Mouse (Mus musculus): ENCODE measurements around the gene Tnfrsf13b. TPM values are rescaled to one million over a fixed set of nuclear protein-coding genes. Genes with fewer than 3 reads are reported as not detected.

Gene Tnfrsf13b
- polyA plus RNA-seq, 1 experiment = 0.49 TPM

- TF ChIP-seq TAL1 (IDR thresholded peaks at IDR 0.05; ENCODE audit: low read length) = no peak
- TF ChIP-seq GATA1 (IDR thresholded peaks at IDR 0.05; ENCODE audit: low read length) = no peak
- H3K9me3 ChIP-seq (ENCODE audit: control insufficient read depth, low read length) = no peaks in the 10 kb centered on the region
- H3K4me1 ChIP-seq (ENCODE audit: control insufficient read depth) = peaks cover 2% of the 10 kb centered on the region
- H3K4me3 ChIP-seq (replicated peaks) = no peak overlapping the region
- peaks cover 15% of the 10 kb centered on the region for H3K27me3 ChIP-seq (ENCODE audit: control insufficient read depth)
- no peaks in the 10 kb centered on the region for H3K36me3 ChIP-seq (ENCODE audit: control insufficient read depth)
Measured at GRCm38 (mm10) chr11:61142941-61143530, 16.5 kb downstream of the Tnfrsf13b start.

GRCm38 (mm10) chr11:61143564-61144469, 17.3 kb downstream of the Tnfrsf13b start:
- no peaks in the 10 kb centered on the region for H3K36me3 ChIP-seq (ENCODE audit: control insufficient read depth)

DNA sequence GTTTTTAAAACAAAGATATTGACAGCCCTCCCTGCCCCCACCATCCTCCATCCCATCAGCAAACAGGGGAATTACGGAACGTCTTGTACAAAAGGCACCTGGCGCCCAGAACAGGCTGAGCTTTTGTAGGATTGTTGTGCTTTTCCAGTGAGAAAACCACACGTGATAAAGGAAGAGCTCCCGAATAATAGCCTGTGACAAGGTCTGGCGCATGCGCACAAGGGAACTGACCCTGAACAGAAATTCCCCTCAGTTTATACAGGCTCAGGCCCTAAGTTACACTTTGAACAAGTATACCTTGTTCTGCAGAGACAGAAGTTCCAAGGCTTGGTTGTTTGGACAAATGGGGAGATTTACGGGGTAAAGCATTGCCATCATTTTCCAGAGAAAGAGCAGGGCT, 19.0 kb downstream of the Tnfrsf13b start:
- TF ChIP-seq TAL1 (IDR thresholded peaks at IDR 0.05; ENCODE audit: low read length) (no peak), GATA1 (IDR thresholded peaks at IDR 0.05; ENCODE audit: low read length) (no peak)
- peaks cover 2% of the 10 kb centered on the region for H3K4me1 ChIP-seq (ENCODE audit: control insufficient read depth)
- H3K9me3 ChIP-seq (ENCODE audit: control insufficient read depth, low read length) = no peaks in the 10 kb centered on the region
- H3K27me3 ChIP-seq (ENCODE audit: control insufficient read depth) = peaks cover 15% of the 10 kb centered on the region
- H3K36me3 ChIP-seq (ENCODE audit: control insufficient read depth) = no peaks in the 10 kb centered on the region
- no peak overlapping the region for H3K4me3 ChIP-seq (replicated peaks)

More at GRCm38 (mm10) chr11:61143564-61144469, 17.3 kb downstream of the Tnfrsf13b start:
- no peaks in the 10 kb centered on the region for H3K9me3 ChIP-seq (ENCODE audit: control insufficient read depth, low read length)
- no peak overlapping the region for H3K4me3 ChIP-seq (replicated peaks)
- TF ChIP-seq TAL1 (IDR thresholded peaks at IDR 0.05; ENCODE audit: low read length) = no peak
- TF ChIP-seq GATA1 (IDR thresholded peaks at IDR 0.05; ENCODE audit: low read length) = no peak
- peaks cover 15% of the 10 kb centered on the region for H3K27me3 ChIP-seq (ENCODE audit: control insufficient read depth)
- peaks cover 2% of the 10 kb centered on the region for H3K4me1 ChIP-seq (ENCODE audit: control insufficient read depth)

DNA sequence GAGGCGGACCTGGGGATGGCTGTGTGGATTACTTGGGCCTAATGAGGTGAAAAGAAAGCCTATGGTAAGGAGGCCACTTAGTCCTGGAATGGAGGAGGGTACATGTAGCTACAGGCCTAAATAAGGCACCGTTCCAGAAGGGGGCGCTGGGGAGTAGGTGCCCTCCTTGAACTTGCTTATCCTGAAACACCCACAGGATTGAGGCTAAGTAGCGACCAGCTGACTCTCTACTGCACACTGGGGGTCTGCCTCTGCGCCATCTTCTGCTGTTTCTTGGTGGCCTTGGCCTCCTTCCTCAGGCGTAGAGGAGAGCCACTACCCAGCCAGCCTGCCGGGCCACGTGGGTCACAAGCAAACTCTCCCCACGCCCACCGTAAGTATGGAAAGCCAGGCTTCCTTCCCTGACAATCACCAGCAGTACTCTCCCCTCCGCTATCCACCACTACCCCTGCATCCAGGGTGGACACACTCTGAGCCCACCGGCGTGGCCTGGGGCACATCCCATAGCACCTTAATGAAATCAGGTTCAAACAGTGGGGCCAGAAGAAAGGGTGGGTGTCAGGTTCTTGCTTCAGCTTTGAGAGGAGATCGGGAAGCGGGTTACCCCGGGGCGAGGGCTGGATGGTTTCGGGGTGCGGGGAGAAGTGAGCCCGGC, 20.2 kb downstream of the Tnfrsf13b start:
- Histone ChIP-seq H3K9me3 (ENCODE audit: control insufficient read depth, low read length) (no peaks in the 10 kb centered on the region), H3K36me3 (ENCODE audit: control insufficient read depth) (no peaks in the 10 kb centered on the region), H3K4me3 (replicated peaks) (no peak overlapping the region), H3K27me3 (ENCODE audit: control insufficient read depth) (peaks cover 15% of the 10 kb centered on the region), H3K4me1 (ENCODE audit: control insufficient read depth) (peaks cover 2% of the 10 kb centered on the region)
- TF ChIP-seq GATA1 (IDR thresholded peaks at IDR 0.05; ENCODE audit: low read length) = no peak
- TF ChIP-seq TAL1 (IDR thresholded peaks at IDR 0.05; ENCODE audit: low read length) = no peak

GRCm38 (mm10) chr11:61147300-61147683, 20.7 kb downstream of the Tnfrsf13b start:
- Histone ChIP-seq H3K27me3 (ENCODE audit: control insufficient read depth) (peaks cover 15% of the 10 kb centered on the region), H3K4me1 (ENCODE audit: control insufficient read depth) (peaks cover 2% of the 10 kb centered on the region), H3K4me3 (replicated peaks) (no peak overlapping the region), H3K36me3 (ENCODE audit: control insufficient read depth) (peaks cover 4% of the 10 kb centered on the region), H3K9me3 (ENCODE audit: control insufficient read depth, low read length) (no peaks in the 10 kb centered on the region)
- TF ChIP-seq TAL1 (IDR thresholded peaks at IDR 0.05; ENCODE audit: low read length) = no peak
- no peak for TF ChIP-seq GATA1 (IDR thresholded peaks at IDR 0.05; ENCODE audit: low read length)

DNA sequence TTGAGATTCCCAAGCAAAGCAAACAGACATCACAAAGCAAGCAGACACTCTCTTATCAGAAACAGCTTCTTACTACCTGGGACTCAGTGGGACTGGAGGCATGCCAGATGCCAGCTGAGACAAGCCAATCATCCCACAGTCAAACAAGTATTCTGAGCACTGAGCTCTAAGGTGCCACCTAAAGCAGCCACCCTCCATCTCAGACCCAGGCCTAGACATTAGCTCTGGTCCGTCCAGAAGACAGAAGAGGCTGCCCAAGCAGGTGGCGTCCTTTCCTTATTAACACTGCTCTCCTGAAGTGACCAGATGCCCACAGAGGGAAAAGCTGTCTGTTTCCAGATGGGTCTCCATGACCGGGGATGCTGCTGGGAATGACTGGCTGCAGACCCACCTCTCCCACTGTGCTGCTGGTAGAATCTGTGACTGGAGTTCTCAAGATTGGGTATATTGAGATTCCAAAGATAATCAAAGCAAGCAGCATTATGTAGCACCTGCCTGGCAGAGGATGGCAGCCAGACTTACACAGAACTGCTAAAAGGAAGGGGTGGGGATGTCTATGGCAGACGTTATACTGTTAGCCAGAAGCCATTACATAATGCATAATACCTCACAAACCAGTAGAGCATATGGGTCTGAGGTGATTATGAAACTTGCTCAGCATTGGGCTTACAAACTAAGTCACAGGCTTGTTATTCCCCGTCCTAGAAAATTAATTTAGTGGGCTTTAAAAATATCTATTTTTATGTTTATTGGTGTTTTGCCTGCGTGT, 23.9 kb downstream of the Tnfrsf13b start:
- Histone ChIP-seq H3K4me1 (ENCODE audit: control insufficient read depth) (peaks cover 2% of the 10 kb centered on the region; the same call in 1 of the 2 replicates), H3K36me3 (ENCODE audit: control insufficient read depth) (peaks cover 31% of the 10 kb centered on the region), H3K4me3 (replicated peaks) (no peak overlapping the region), H3K9me3 (ENCODE audit: control insufficient read depth, low read length) (no peaks in the 10 kb centered on the region), H3K27me3 (ENCODE audit: control insufficient read depth) (peaks cover 15% of the 10 kb centered on the region)
- TF ChIP-seq GATA1 (IDR thresholded peaks at IDR 0.05; ENCODE audit: low read length) (no peak), TAL1 (IDR thresholded peaks at IDR 0.05; ENCODE audit: low read length) (no peak)

- Histone ChIP-seq H3K27me3 (ENCODE audit: control insufficient read depth) (no peaks in the 10 kb centered on the region), H3K4me3 (replicated peaks) (no peak overlapping the region), H3K9me3 (ENCODE audit: control insufficient read depth, low read length) (no peaks in the 10 kb centered on the region), H3K4me1 (ENCODE audit: control insufficient read depth) (no peaks in the 10 kb centered on the region), H3K36me3 (ENCODE audit: control insufficient read depth) (peaks cover 75% of the 10 kb centered on the region)
- TF ChIP-seq GATA1 (IDR thresholded peaks at IDR 0.05; ENCODE audit: low read length) (no peak), TAL1 (IDR thresholded peaks at IDR 0.05; ENCODE audit: low read length) (no peak)
Measured at GRCm38 (mm10) chr11:61155727-61156126, 29.2 kb downstream of the Tnfrsf13b start.

DNA sequence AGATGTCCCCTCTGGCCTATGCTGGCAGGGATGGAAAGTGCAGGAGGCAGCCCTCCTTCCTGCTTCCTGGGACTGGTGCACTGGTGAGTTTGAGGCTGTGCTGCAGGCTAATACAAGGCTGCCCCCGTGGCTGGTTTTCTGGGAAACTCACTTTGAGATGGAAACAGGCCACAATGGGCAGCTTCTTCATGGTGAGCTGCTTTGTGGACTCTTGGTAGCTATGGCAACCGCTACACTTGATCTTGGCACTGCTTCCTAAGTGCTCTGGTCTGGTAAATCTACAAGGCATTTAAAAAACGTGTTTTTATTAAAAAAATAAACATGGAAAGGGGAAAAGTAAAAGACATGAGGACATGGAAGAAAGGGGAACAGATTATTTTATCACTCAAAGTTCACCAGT, 31.6 kb downstream of the Tnfrsf13b start:
- H3K4me3 ChIP-seq (replicated peaks) = no peak overlapping the region

More for the DNA sequence above, 31.6 kb downstream of the Tnfrsf13b start:
- TF ChIP-seq GATA1 (IDR thresholded peaks at IDR 0.05; ENCODE audit: low read length) (no peak), TAL1 (IDR thresholded peaks at IDR 0.05; ENCODE audit: low read length) (no peak)
- no peaks in the 10 kb centered on the region for H3K4me1 ChIP-seq (ENCODE audit: control insufficient read depth)
- H3K27me3 ChIP-seq (ENCODE audit: control insufficient read depth) = no peaks in the 10 kb centered on the region
- H3K9me3 ChIP-seq (ENCODE audit: control insufficient read depth, low read length) = no peaks in the 10 kb centered on the region
- peaks cover 90% of the 10 kb centered on the region for H3K36me3 ChIP-seq (ENCODE audit: control insufficient read depth)

All from erythroblast, embryonic 14.5 days (primary cell).